Comparison of ENCODE assay signal across 17 mouse cellular contexts in the genomic region with DNA sequence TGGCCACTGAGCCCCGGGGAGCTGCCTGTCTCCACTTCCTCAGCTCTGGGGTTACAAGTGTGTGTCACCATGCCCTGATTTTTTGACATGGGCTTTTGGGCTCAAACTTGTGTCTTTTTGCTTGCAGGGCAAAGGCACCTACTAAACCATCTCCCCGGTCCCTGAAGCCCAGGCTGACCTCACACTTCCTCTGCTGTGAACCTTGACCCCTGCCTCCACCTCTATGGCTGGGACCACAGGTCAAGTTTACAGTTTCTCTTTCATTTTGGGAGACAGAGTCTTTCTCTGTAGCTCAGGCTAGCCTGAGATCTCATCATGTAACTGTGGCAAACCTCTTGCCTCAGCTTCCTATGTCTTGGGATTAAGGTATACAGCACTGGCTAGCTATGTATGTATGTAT.
"Had no signal": no experiment of that assay in that cellular context is flagged by ENCODE, and none has a peak within 500 bp of the region (broad histone marks: within the 10 kb centered on the region; RNA-seq: fewer than 3 reads in every experiment).

No protein-coding gene starts in this region.

- H3K27me3 ChIP-seq: midbrain, embryonic 13.5 days; neural tube, embryonic 13.5 days had no signal

- H3K36me3 ChIP-seq: midbrain, embryonic 13.5 days; neural tube, embryonic 13.5 days had no signal

- ATAC-seq: midbrain, embryonic 13.5 days; midbrain, embryonic 16.5 days had no signal

- H3K27ac ChIP-seq: liver, embryonic 14.5 days; midbrain, embryonic 13.5 days; neural tube, embryonic 13.5 days had no signal

- H3K9me3 ChIP-seq: midbrain, embryonic 13.5 days; neural tube, embryonic 13.5 days had no signal

- DNase-seq: kidney, adult 18-20 months; kidney, adult 9 months; kidney, postnatal 14 days; kidney, postnatal 4 days; layer of hippocampus, adult 9-11 months; lung, adult 2 months; lung, postnatal 14 days; lung, postnatal 4 days; retina, postnatal 1 day; thymus, adult 18-20 months; thymus, postnatal 14 days; thymus, postnatal 4 days had no signal

- H3K4me3 ChIP-seq: midbrain, embryonic 13.5 days; myocyte; neural tube, embryonic 13.5 days had no signal

- H3K4me2 ChIP-seq: midbrain, embryonic 13.5 days; neural tube, embryonic 13.5 days had no signal

- H3K9ac ChIP-seq: liver, embryonic 14.5 days; midbrain, embryonic 13.5 days; neural tube, embryonic 13.5 days had no signal
